Mouse (Mus musculus) hindbrain, embryonic 15.5 days (tissue): ENCODE data around the gene Rapgef4. TPM values are rescaled to one million over a fixed set of nuclear protein-coding genes. Genes with fewer than 3 reads are reported as not detected.

Experiments used
- ATAC-seq: fragments of 200-750 bp; cut with Nextera tagmentation; 2 replicates; pipeline ENCODE4 v1.8.0; 2017; ENCODE audit warnings: low read depth, moderate number of reproducible peaks, moderate TSS enrichment; ENCODE audit not compliant: low FRiP score
- H3K27ac ChIP-seq: fragments of 300-500 bp; sonication (generic); replicated peaks from 2 replicates; pipeline ENCODE4 v1.5.1; 2015; ENCODE audit warnings: mild to moderate bottlenecking, inconsistent platforms
- H3K27me3 ChIP-seq: fragments of 300-500 bp; sonication (generic); 2 replicates; pipeline ENCODE4 v1.6.1; 2015; ENCODE audit warnings: control low read depth, inconsistent platforms
- H3K36me3 ChIP-seq: fragments of 300-500 bp; sonication (generic); 2 replicates; pipeline ENCODE4 v1.6.1; 2015; ENCODE audit warnings: control low read depth, inconsistent platforms
- H3K4me1 ChIP-seq: fragments of 300-500 bp; sonication (generic); replicated peaks from 2 replicates; pipeline ENCODE4 v1.6.1; 2015; ENCODE audit warnings: control low read depth, inconsistent platforms
- H3K4me2 ChIP-seq: fragments of 300-500 bp; sonication (generic); 2 replicates; pipeline ENCODE4 v1.6.1; 2015; ENCODE audit warnings: moderate library complexity, mild to moderate bottlenecking, inconsistent platforms
- H3K4me3 ChIP-seq: fragments of 300-500 bp; sonication (generic); 2 replicates; pipeline ENCODE4 v1.5.1; 2015; ENCODE audit warnings: mild to moderate bottlenecking, inconsistent platforms
- H3K9ac ChIP-seq: fragments of 300-500 bp; sonication (generic); 2 replicates; pipeline ENCODE4 v1.6.1; 2015; ENCODE audit warnings: inconsistent platforms
- H3K9me3 ChIP-seq: fragments of 300-500 bp; sonication (generic); 2 replicates; pipeline ENCODE4 v1.6.1; 2016; ENCODE audit warnings: control low read depth, inconsistent platforms
- WGBS: fragments of 180-500 bp; shearing (Covaris S2); methylation state at CpG from one replicate; pipeline ENCODE4 v1.1.7; 2015; 5-methylcytosine and 5-hydroxymethylcytosine counted together
- polyA plus RNA-seq: library from polyadenylated mRNA; unstranded; fragments of >200 nt; fragmentation: Nextera tagmentation; extraction: Ambion mirVana; gene quantifications from 2 replicates; pipeline ENCODE4 v1.2.1, GENCODE M21; 2015

The Rapgef4 gene
- polyA plus RNA-seq, 1 experiment from 2014 or later, result 34.2 TPM

DNA sequence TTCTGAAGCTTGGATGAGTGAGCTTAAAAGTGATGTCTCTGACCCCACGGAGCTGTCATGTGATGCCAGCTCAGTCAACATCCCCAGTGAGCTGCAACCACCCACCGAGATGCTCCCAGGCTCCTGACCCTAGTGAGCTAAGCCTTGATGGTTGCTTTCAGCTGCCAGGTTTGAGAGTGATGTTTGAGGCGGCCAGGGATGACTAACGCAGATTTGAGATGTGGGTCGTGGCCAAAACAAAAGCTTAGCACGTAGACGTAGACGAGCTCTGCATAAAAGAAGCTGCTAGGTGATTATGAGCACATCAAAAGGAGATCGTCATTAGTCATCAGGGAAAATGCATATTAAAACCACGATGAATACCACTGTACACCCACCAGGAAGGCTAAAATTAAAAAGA lies 16.8 kb upstream of the Rapgef4 start:
- Histone ChIP-seq H3K27me3 (no peaks in the 10 kb centered on the region), H3K9ac (no peak overlapping the region), H3K4me3 (no peak overlapping the region), H3K36me3 (no peaks in the 10 kb centered on the region), H3K27ac (no peak overlapping the region), H3K9me3 (no peaks in the 10 kb centered on the region), H3K4me1 (no peaks in the 10 kb centered on the region), H3K4me2 (no peak overlapping the region)
- no peak for ATAC-seq
- WGBS, result 33% methylated on average over 10 of the region's 10 CpGs

- Histone ChIP-seq H3K4me3 (no peak overlapping the region), H3K27me3 (no peaks in the 10 kb centered on the region), H3K4me2 (no peak overlapping the region), H3K9me3 (no peaks in the 10 kb centered on the region), H3K36me3 (no peaks in the 10 kb centered on the region), H3K9ac (no peak overlapping the region), H3K4me1 (no peaks in the 10 kb centered on the region), H3K27ac (no peak overlapping the region)
- 91% methylated on average over 4 of the region's 4 CpGs for WGBS
- no peak for ATAC-seq
Measured at GRCm38 (mm10) chr2:71965476-71965875, 15.6 kb upstream of the Rapgef4 start.

DNA sequence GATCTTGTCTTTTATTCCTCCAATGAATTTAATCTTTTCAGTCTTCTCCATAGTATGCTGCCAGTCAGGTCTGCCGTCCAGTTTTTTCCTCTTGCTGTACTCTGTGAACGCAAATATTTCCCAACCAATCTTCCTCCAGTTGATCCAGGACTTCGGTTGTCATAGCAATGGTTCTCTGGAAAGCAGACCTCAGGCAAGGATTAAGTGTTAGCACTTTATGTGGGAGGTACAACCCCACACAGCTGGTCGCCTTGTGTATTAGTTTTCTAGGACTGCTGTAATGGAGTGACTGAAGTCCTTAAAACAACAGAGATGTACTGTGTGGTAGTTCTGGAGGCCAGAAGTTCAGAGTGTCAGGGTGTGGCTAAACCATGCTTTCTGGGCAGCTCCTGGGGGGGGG lies 14.3 kb upstream of the Rapgef4 start:
- H3K9ac ChIP-seq, result no peak overlapping the region
- no peaks in the 10 kb centered on the region for H3K9me3 ChIP-seq
- ATAC-seq, result no peak
- no peaks in the 10 kb centered on the region for H3K4me1 ChIP-seq
- H3K4me2 ChIP-seq, result no peak overlapping the region
- no peak overlapping the region for H3K27ac ChIP-seq
- 63% methylated on average over 4 of the region's 4 CpGs for WGBS
- H3K36me3 ChIP-seq, result no peaks in the 10 kb centered on the region
- H3K4me3 ChIP-seq, result no peak overlapping the region
- no peaks in the 10 kb centered on the region for H3K27me3 ChIP-seq

GRCm38 (mm10) chr2:71967855-71968254 lies 13.2 kb upstream of the Rapgef4 start:
- 78% methylated on average over 5 of the region's 5 CpGs for WGBS

DNA sequence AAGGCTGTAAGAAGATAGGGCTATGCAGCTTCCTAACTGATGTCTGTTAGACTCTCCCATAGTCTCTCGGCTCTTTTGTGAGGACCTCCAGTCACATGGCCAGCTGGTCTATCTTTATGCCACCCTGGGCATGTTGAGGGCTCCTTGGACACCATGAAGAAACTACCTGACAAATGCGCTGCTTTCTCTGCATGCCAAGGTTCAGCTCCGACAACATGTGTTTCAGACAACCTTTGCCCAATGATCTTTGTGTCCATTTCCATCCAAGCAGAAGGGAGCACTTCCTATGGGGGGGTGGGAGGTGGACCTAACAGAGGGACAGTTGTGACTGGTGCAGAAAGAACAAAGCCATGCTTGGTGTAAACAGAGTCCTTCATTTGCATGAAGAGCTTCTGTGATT lies 7.4 kb upstream of the Rapgef4 start:
- no peaks in the 10 kb centered on the region for H3K9me3 ChIP-seq
- H3K9ac ChIP-seq, result no peak overlapping the region
- WGBS, result 84% methylated on average over 3 of the region's 3 CpGs
- H3K27me3 ChIP-seq, result no peaks in the 10 kb centered on the region
- H3K4me2 ChIP-seq, result no peak overlapping the region
- no peak overlapping the region for H3K4me3 ChIP-seq
- no peak for ATAC-seq
- H3K4me1 ChIP-seq, result no peaks in the 10 kb centered on the region
- H3K27ac ChIP-seq, result no peak overlapping the region
- no peaks in the 10 kb centered on the region for H3K36me3 ChIP-seq

More at GRCm38 (mm10) chr2:71967855-71968254, 13.2 kb upstream of the Rapgef4 start:
- Histone ChIP-seq H3K4me1 (no peaks in the 10 kb centered on the region), H3K4me2 (no peak overlapping the region), H3K9me3 (no peaks in the 10 kb centered on the region), H3K4me3 (no peak overlapping the region), H3K27ac (no peak overlapping the region), H3K36me3 (no peaks in the 10 kb centered on the region), H3K27me3 (no peaks in the 10 kb centered on the region), H3K9ac (no peak overlapping the region)
- ATAC-seq, result no peak

- 76% methylated on average over 10 of the region's 11 CpGs for WGBS
- no peak overlapping the region for H3K27ac ChIP-seq
- no peak overlapping the region for H3K4me2 ChIP-seq
- no peaks in the 10 kb centered on the region for H3K9me3 ChIP-seq
- no peaks in the 10 kb centered on the region for H3K27me3 ChIP-seq
- H3K36me3 ChIP-seq, result no peaks in the 10 kb centered on the region
- 0 out of 2 replicates have a peak, but pooled peaks have one; percentile 34 for ATAC-seq
- no peak overlapping the region for H3K4me3 ChIP-seq
- no peaks in the 10 kb centered on the region for H3K4me1 ChIP-seq
- H3K9ac ChIP-seq, result no peak overlapping the region
Measured at GRCm38 (mm10) chr2:71974143-71974846, 6.7 kb upstream of the Rapgef4 start.

- Histone ChIP-seq H3K27ac (peak overlapping the region; percentile 79; the same call in 1 of the 2 replicates), H3K27me3 (no peaks in the 10 kb centered on the region), H3K4me2 (peak overlapping the region; percentile 88; the same call in 1 of the 2 replicates), H3K4me3 (peak overlapping the region; percentile 76; the same call in 1 of the 2 replicates), H3K4me1 (peaks cover 19% of the 10 kb centered on the region), H3K9ac (no peak overlapping the region), H3K9me3 (no peaks in the 10 kb centered on the region), H3K36me3 (no peaks in the 10 kb centered on the region)
- WGBS, result 90% methylated on average over 7 of the region's 7 CpGs
- ATAC-seq, result no peak
Measured at GRCm38 (mm10) chr2:71979981-71980380, 1.1 kb upstream of the Rapgef4 start.

GRCm38 (mm10) chr2:71981343-71981851 lies 357 bp downstream of the Rapgef4 start:
- 6% methylated on average over 24 of the region's 24 CpGs for WGBS
- Histone ChIP-seq H3K36me3 (no peaks in the 10 kb centered on the region), H3K9me3 (no peaks in the 10 kb centered on the region), H3K27me3 (no peaks in the 10 kb centered on the region), H3K4me3 (peak overlapping the region; percentile 76), H3K4me1 (peaks cover 21% of the 10 kb centered on the region), H3K4me2 (peak overlapping the region; percentile 88), H3K9ac (peak overlapping the region; percentile 88), H3K27ac (peak overlapping the region; percentile 79)
- peak; percentile 65 for ATAC-seq

- Histone ChIP-seq H3K9me3 (no peaks in the 10 kb centered on the region), H3K27ac (peak overlapping the region; percentile 79), H3K4me1 (peaks cover 21% of the 10 kb centered on the region), H3K4me2 (peak overlapping the region; percentile 88), H3K9ac (peak overlapping the region; percentile 88), H3K27me3 (no peaks in the 10 kb centered on the region), H3K4me3 (peak overlapping the region; percentile 76), H3K36me3 (no peaks in the 10 kb centered on the region)
- no peak for ATAC-seq
- 53% methylated on average over 6 of the region's 6 CpGs for WGBS
Measured at GRCm38 (mm10) chr2:71981896-71982295, 856 bp downstream of the Rapgef4 start.

GRCm38 (mm10) chr2:71982868-71983597 lies 2.0 kb downstream of the Rapgef4 start:
- Histone ChIP-seq H3K27ac (no peak overlapping the region), H3K27me3 (no peaks in the 10 kb centered on the region), H3K9ac (no peak overlapping the region), H3K36me3 (no peaks in the 10 kb centered on the region), H3K4me2 (peak overlapping the region; percentile 88), H3K4me3 (no peak overlapping the region), H3K4me1 (peaks cover 21% of the 10 kb centered on the region), H3K9me3 (no peaks in the 10 kb centered on the region)
- no peak for ATAC-seq
- 64% methylated on average over 10 of the region's 10 CpGs for WGBS

GRCm38 (mm10) chr2:71985730-71986129 lies 4.7 kb downstream of the Rapgef4 start:
- H3K36me3 ChIP-seq, result no peaks in the 10 kb centered on the region
- H3K9me3 ChIP-seq, result no peaks in the 10 kb centered on the region
- ATAC-seq, result no peak
- no peak overlapping the region for H3K9ac ChIP-seq
- H3K27me3 ChIP-seq, result no peaks in the 10 kb centered on the region
- no peak overlapping the region for H3K27ac ChIP-seq
- no peak overlapping the region for H3K4me2 ChIP-seq
- H3K4me3 ChIP-seq, result no peak overlapping the region
- WGBS, result 77% methylated on average over 2 of the region's 2 CpGs
- peaks cover 16% of the 10 kb centered on the region for H3K4me1 ChIP-seq

DNA sequence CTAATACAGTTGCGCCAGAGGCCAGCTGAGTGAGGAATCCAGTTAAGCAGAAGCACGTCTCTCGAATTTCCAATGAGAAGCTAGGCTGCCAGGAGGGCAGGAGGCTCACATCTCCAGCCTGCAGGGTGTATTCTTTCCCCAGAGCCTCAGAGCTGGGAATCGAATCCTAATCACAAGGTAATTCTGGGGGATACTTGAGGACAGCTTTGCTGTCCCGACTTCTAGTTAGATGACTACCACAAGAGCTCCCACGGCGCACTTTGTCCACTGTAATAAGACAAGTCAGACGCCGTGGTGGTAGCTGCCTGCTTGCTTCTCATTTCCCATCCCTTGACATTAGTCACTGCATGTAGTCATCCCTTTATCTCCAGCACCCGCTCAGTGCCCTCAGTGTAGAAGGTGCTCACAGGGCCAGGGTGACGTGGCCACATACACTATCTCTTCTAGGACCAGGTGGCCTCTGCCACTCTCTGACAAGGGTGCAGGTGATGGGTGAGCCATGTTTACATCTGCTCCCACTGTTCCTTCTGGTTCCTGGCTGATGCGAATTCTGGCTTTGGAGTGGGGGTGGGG lies 5.3 kb downstream of the Rapgef4 start:
- H3K27ac ChIP-seq, result no peak overlapping the region
- WGBS, result 61% methylated on average over 12 of the region's 12 CpGs
- no peaks in the 10 kb centered on the region for H3K27me3 ChIP-seq
- no peak overlapping the region for H3K9ac ChIP-seq
- H3K4me3 ChIP-seq, result no peak overlapping the region
- H3K36me3 ChIP-seq, result no peaks in the 10 kb centered on the region
- H3K4me1 ChIP-seq, result peaks cover 16% of the 10 kb centered on the region
- no peaks in the 10 kb centered on the region for H3K9me3 ChIP-seq
- H3K4me2 ChIP-seq, result no peak overlapping the region
- no peak for ATAC-seq
